Mouse (Mus musculus) neural tube, embryonic 13.5 days (tissue): ENCODE results near the gene Abca6. TPM values are rescaled to one million over a fixed set of nuclear protein-coding genes. Genes with fewer than 3 reads are reported as not detected.

Experiments
- ATAC-seq: fragments of 200-750 bp; cut with Nextera tagmentation; 2 replicates; pipeline ENCODE4 v1.8.0; 2017; ENCODE audit warnings: low read depth, mild to moderate bottlenecking, moderate TSS enrichment, moderate library complexity
- H3K27ac ChIP-seq: fragments of 300-500 bp; sonication (generic); replicated peaks from 2 replicates; pipeline ENCODE4 v1.5.1; 2015; ENCODE audit warnings: moderate library complexity, mild to moderate bottlenecking, inconsistent platforms
- H3K27me3 ChIP-seq: fragments of 300-500 bp; sonication (generic); 2 replicates; pipeline ENCODE4 v1.6.1; 2015; ENCODE audit warnings: mild to moderate bottlenecking, inconsistent platforms
- H3K36me3 ChIP-seq: fragments of 300-500 bp; sonication (generic); 2 replicates; pipeline ENCODE4 v1.6.1; 2015; ENCODE audit warnings: mild to moderate bottlenecking, inconsistent platforms
- H3K4me1 ChIP-seq: fragments of 300-500 bp; sonication (generic); replicated peaks from 2 replicates; pipeline ENCODE4 v1.6.1; 2015; ENCODE audit warnings: inconsistent platforms
- H3K4me2 ChIP-seq: fragments of 300-500 bp; sonication (generic); 2 replicates; pipeline ENCODE4 v1.6.1; 2015; ENCODE audit warnings: inconsistent platforms, mild to moderate bottlenecking, moderate library complexity
- H3K4me3 ChIP-seq: fragments of 300-500 bp; sonication (generic); 2 replicates; pipeline ENCODE4 v1.5.1; 2015; ENCODE audit warnings: mild to moderate bottlenecking, inconsistent platforms
- H3K9ac ChIP-seq: fragments of 300-500 bp; sonication (generic); 2 replicates; pipeline ENCODE4 v1.6.1; 2015; ENCODE audit warnings: moderate library complexity, mild to moderate bottlenecking, inconsistent platforms
- H3K9me3 ChIP-seq: fragments of 300-500 bp; sonication (generic); 2 replicates; pipeline ENCODE4 v1.6.1; 2016; ENCODE audit warnings: inconsistent platforms
- WGBS: fragments of 180-500 bp; shearing (Covaris S2); methylation state at CpG from one replicate; pipeline ENCODE4 v1.1.7; 2015; 5-methylcytosine and 5-hydroxymethylcytosine counted together
- polyA plus RNA-seq: library from polyadenylated mRNA; unstranded; fragments of >200 nt; fragmentation: Nextera tagmentation; extraction: Ambion mirVana; gene quantifications from 2 replicates; pipeline ENCODE4 v1.2.1, GENCODE M21; 2015

Abca6 gene
- polyA plus RNA-seq, 1 experiment from 2014 or later = 0.35 TPM

- Histone ChIP-seq H3K4me2 (no peak overlapping the region), H3K27me3 (no peaks in the 10 kb centered on the region), H3K9ac (no peak overlapping the region), H3K9me3 (no peaks in the 10 kb centered on the region), H3K36me3 (no peaks in the 10 kb centered on the region), H3K4me1 (no peaks in the 10 kb centered on the region), H3K4me3 (no peak overlapping the region), H3K27ac (no peak overlapping the region)
- 98% methylated on average over 3 of the region's 3 CpGs for WGBS
- no peak for ATAC-seq
These were observed 80.4 kb downstream of the Abca6 start for GRCm38 (mm10) chr11:110171212-110171611.

GRCm38 (mm10) chr11:110167459-110168251 is 83.9 kb downstream of the Abca6 start, which contains the start of gene Abca9:
Gene Abca9 (minus strand): TSS chr11:110168196.
- no peak for ATAC-seq
- no peak within 1 kb of the TSS for H3K9ac ChIP-seq
- no peaks in the 10 kb centered on the region for H3K4me1 ChIP-seq
- 61% methylated on average over 12 of the region's 12 CpGs for WGBS
- peak within 1 kb of the TSS; percentile 6; the same call in 1 of the 2 replicates for H3K4me3 ChIP-seq
- H3K27ac ChIP-seq = 0 out of 2 replicates have a peak within 1 kb of the TSS, but pooled peaks have one; percentile 9
- H3K27me3 ChIP-seq = no peaks in the 10 kb centered on the region
- no peak within 1 kb of the TSS for H3K4me2 ChIP-seq
- H3K36me3 ChIP-seq = no peaks in the 10 kb centered on the region
- no peaks in the 10 kb centered on the region for H3K9me3 ChIP-seq

- H3K4me2 ChIP-seq = no peak overlapping the region
- ATAC-seq = no peak
- no peaks in the 10 kb centered on the region for H3K36me3 ChIP-seq
- H3K4me1 ChIP-seq = no peaks in the 10 kb centered on the region
- no peak overlapping the region for H3K4me3 ChIP-seq
- no peak overlapping the region for H3K27ac ChIP-seq
- H3K9me3 ChIP-seq = no peaks in the 10 kb centered on the region
- H3K27me3 ChIP-seq = no peaks in the 10 kb centered on the region
- 33% methylated on average over 3 of the region's 3 CpGs for WGBS
- H3K9ac ChIP-seq = no peak overlapping the region
These were observed 85.8 kb downstream of the Abca6 start for GRCm38 (mm10) chr11:110165822-110166221.

- H3K4me1 ChIP-seq = no peaks in the 10 kb centered on the region
- no peak overlapping the region for H3K9ac ChIP-seq
- no peak for ATAC-seq
- no peak overlapping the region for H3K4me3 ChIP-seq
- H3K27ac ChIP-seq = no peak overlapping the region
- H3K4me2 ChIP-seq = no peak overlapping the region
- H3K36me3 ChIP-seq = no peaks in the 10 kb centered on the region
- no peaks in the 10 kb centered on the region for H3K27me3 ChIP-seq
- H3K9me3 ChIP-seq = no peaks in the 10 kb centered on the region
These were observed 86.2 kb downstream of the Abca6 start for GRCm38 (mm10) chr11:110165409-110165808.

- Histone ChIP-seq H3K4me2 (no peak overlapping the region), H3K9me3 (no peaks in the 10 kb centered on the region), H3K36me3 (no peaks in the 10 kb centered on the region), H3K27ac (no peak overlapping the region), H3K4me1 (no peaks in the 10 kb centered on the region), H3K9ac (no peak overlapping the region), H3K27me3 (no peaks in the 10 kb centered on the region), H3K4me3 (no peak overlapping the region)
- ATAC-seq = no peak
- 81% methylated on average over 6 of the region's 6 CpGs for WGBS
These were observed 94.5 kb downstream of the Abca6 start for GRCm38 (mm10) chr11:110157059-110157458.

- WGBS = 96% methylated on average over 11 of the region's 11 CpGs
- Histone ChIP-seq H3K36me3 (no peaks in the 10 kb centered on the region), H3K9me3 (no peaks in the 10 kb centered on the region), H3K27ac (no peak overlapping the region), H3K4me3 (no peak overlapping the region), H3K27me3 (no peaks in the 10 kb centered on the region), H3K9ac (no peak overlapping the region), H3K4me1 (no peaks in the 10 kb centered on the region), H3K4me2 (no peak overlapping the region)
- no peak for ATAC-seq
These were observed 95.6 kb downstream of the Abca6 start for GRCm38 (mm10) chr11:110155985-110156384.

- ATAC-seq = no peak
These were observed 103.9 kb downstream of the Abca6 start for GRCm38 (mm10) chr11:110147640-110148039.

GRCm38 (mm10) chr11:110145421-110145820 is 106.2 kb downstream of the Abca6 start:
- no peaks in the 10 kb centered on the region for H3K4me1 ChIP-seq
- no peak overlapping the region for H3K4me3 ChIP-seq
- no peak overlapping the region for H3K27ac ChIP-seq
- H3K27me3 ChIP-seq = no peaks in the 10 kb centered on the region
- ATAC-seq = no peak
- WGBS = 88% methylated on average over 11 of the region's 11 CpGs
- no peaks in the 10 kb centered on the region for H3K36me3 ChIP-seq
- H3K9me3 ChIP-seq = no peaks in the 10 kb centered on the region; the same call in 1 of the 2 replicates
- no peak overlapping the region for H3K9ac ChIP-seq
- no peak overlapping the region for H3K4me2 ChIP-seq

More at GRCm38 (mm10) chr11:110147640-110148039, 103.9 kb downstream of the Abca6 start:
- Histone ChIP-seq H3K4me2 (no peak overlapping the region), H3K4me3 (no peak overlapping the region), H3K9me3 (no peaks in the 10 kb centered on the region; the same call in 1 of the 2 replicates), H3K9ac (no peak overlapping the region), H3K27me3 (no peaks in the 10 kb centered on the region), H3K4me1 (no peaks in the 10 kb centered on the region), H3K36me3 (no peaks in the 10 kb centered on the region), H3K27ac (no peak overlapping the region)
- 96% methylated on average over 5 of the region's 5 CpGs for WGBS

- 86% methylated on average over 5 of the region's 5 CpGs for WGBS
- H3K4me2 ChIP-seq = no peak overlapping the region
- H3K9me3 ChIP-seq = no peaks in the 10 kb centered on the region
- no peaks in the 10 kb centered on the region for H3K36me3 ChIP-seq
- no peaks in the 10 kb centered on the region for H3K27me3 ChIP-seq
- no peak overlapping the region for H3K27ac ChIP-seq
- H3K4me3 ChIP-seq = no peak overlapping the region
- ATAC-seq = no peak
- H3K9ac ChIP-seq = no peak overlapping the region
- no peaks in the 10 kb centered on the region for H3K4me1 ChIP-seq
These were observed 120.8 kb downstream of the Abca6 start for GRCm38 (mm10) chr11:110130760-110131159.

Other genes with a start within 250 kb of the Abca6 start
- gene Abca8a, start 155.8 kb downstream of the Abca6 start, polyA plus RNA-seq = 2.2 and 3.9 TPM in 2 replicates
- gene Abca9, start 83.6 kb downstream of the Abca6 start, polyA plus RNA-seq = 3.9 and 4.6 TPM in 2 replicates
- 7.6 and 7.8 TPM in 2 replicates for gene Abca5, start 85.9 kb upstream of the Abca6 start, polyA plus RNA-seq
- 24.4 and 27.2 TPM in 2 replicates for gene Map2k6, start 147.3 kb upstream of the Abca6 start, polyA plus RNA-seq